Mouse (Mus musculus): ENCODE data around the gene Id2.

Id2 gene

DNA sequence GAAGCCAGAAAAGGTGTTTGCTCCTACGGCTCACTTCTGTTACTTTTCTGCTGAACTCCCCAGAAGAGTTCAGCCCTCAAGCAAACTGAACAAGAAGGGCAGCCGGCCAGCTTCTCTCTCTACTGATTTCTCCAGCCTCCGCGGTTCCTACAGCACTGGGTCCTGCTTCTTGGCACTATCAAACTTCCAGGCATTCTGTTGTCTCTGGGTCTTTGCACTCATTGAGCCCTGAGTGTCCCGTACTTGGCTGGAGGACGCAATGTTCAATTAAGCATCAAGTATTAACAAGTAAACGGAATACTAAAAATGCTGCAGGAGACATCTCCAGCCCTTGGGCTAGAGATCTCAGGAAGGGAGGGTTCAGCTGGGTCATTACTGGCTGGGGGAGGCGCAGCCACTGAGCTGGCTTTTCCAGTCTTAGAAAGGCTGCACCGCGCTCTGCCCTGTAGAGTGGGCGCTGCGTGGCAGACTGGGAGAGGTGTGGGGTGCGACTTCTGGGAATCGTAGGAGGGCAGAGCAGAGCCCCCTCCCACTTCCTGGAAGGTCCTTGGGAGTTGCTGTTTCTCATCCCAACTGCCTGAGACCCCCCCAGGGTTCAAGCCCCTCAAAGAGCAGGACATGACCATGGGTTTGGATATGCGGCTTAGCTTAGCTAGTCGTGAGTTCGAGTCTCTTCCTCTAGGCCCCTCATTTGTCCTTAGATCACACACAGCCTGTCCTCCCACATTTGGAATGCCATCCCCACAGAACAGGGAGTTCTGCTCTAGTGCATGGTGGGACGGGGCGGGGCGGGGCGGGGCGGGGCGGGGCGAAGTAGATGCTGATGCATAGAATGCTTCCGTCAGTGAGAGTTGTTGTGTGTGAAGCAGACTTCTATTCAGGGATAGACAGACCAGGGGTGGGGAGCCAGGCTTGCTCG lies 13.4 kb downstream of the Id2 start:
- peak; percentile 37 for DNase-seq (ENCODE audit: low spot score)

DNA sequence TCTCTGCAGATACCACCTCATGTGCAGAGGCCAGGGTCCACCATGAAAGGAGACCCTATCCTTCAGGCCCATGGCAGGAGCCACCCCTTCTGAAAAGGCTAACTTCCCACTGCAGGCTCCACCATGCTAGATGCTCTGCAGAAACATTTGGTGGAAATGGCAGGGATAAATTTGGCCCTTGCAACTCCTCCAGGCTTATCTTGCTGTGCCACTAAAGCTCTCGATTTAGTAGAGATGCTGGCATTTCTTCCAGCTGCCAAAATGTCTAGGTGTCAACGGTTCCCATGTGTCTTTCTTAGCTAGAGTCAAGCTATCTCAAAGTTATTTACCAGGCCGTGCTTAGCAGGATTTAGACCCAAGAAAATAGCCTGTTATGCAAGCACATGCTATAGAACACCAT lies 22.6 kb downstream of the Id2 start:
- no peak for DNase-seq (ENCODE audit: low spot score)

DNA sequence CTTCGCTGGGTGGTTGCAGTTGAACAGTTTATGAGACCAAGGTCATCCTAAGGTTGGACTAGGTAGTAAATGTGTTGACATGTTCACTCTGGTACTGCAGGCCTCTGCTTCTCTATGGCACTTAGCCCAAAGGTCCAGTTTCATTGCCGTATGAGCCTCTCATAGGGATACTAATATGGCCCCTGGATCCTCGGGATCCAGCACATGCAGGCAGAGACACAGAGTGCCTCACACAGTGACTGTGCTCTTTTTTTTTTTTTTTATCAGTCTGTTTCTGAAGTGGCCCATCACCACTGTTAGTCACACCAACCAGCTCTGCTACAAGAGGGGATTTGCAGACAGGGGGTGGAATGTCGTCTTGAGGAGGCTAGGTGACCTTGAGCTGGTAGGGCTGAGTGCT lies 23.6 kb downstream of the Id2 start:
- DNase-seq (ENCODE audit: low spot score), result no peak

DNA sequence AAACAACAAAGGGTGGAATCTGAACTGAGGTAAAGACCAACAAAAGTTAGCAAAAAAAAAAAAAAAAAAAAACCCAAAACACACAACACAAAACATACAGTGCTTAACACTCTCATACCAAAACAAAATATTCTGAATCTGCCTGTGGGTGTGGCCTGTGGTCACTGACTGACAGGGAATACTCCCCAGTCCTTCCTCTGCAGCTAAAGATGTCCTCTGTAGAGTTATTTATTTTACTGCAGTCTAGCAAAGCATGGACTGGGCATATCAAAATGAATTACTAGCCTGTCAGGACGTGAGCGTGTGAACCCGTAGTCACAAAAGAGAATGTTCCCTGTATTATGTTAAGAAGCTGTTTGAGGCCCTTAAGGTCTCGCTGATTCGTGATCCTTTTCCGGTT lies 34.7 kb downstream of the Id2 start:
- no peak for DNase-seq (ENCODE audit: low spot score)

DNA sequence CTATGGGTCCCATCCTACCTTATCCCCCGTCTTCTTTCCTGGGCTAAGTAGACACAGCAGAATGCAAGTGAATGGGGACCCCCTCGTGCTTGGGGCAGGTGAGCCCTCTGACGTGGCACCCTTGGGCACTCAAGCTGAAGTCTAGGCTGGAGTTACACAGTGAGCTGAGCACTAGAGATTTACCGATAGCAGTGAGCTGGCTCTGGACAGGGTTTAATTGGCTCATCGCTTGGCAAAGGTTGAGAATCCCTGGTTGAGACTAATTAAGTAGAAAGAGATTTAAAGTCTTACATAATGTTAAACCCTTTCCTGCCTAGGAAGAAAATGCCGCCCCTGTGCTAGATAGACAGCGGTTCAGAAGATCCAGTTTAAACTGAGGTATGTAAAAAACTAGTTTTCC lies 36.0 kb downstream of the Id2 start:
- DNase-seq (ENCODE audit: low spot score), result no peak

DNA sequence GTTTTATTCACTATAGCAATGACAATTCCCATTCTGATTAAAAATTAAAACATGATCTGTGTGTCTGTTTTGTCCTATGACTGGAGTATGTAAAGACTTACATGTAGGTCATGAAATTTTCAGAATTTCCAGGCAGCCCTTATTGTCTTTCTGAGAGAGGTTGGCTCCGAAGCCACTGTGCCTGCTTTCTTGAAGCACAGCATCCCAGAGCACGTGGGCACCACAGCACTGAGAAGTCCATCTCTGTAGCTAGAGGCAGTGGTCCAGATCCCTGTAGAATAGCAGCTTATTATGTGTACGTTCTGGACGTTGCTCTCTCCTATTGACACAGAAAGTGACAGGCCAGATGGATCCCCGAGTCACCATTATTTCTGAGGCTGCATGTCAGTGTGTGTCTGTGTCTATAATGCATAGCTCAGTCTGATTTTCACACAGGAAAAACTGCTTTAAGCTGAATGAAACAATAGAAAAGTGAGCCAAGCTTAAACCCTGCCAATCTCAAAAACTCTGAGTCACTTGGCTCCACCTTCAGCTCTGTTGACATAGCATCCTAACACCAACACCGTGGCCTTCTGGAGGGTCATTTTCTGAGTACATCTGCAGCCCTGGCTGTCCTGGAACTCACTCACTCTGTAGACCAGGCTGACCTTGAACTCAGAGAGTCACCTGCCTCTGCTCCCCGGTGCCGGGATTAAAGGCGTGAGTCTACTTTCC lies 37.3 kb downstream of the Id2 start:
- no peak for DNase-seq (ENCODE audit: low spot score)

DNA sequence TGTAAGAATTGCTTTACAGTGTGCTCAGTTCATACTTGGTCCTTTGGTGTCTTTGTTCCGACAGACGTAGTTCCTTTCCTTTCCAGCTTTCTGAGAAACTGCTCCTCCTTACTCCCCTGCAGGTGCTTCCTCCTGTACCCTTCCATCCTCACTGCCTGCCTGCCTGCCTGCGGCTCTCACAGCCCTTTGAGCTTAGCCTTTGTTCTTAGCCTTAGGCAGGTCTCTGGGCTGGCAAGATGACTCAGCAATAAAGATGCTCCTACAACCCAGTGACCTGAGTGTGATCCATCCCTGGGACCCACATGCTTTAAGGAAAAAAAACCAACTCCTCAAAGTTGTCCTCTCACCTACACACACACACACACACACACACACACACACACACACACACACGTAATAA lies 42.0 kb downstream of the Id2 start:
- no peak for DNase-seq (ENCODE audit: low spot score)

DNA sequence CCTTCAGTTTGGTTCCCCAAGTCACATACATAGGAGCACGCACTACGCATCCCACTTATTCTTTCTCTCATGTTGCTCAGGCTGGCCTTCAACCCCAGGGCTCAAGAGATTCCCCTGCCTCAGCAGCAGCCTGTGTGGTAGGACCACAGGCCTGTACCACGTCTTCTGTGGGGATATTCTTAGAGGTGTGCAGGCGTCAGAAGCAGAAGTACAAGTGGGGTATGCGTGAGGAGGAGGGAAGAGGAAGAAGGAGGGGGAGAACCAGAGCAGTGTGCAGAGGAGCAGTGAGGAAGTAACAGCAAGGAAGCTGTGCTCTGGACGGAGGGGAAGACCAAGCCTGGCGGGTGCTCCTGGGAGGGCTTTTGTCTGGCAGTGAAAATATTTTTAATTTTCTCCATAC lies 42.4 kb downstream of the Id2 start:
- no peak for DNase-seq (ENCODE audit: low spot score)

DNA sequence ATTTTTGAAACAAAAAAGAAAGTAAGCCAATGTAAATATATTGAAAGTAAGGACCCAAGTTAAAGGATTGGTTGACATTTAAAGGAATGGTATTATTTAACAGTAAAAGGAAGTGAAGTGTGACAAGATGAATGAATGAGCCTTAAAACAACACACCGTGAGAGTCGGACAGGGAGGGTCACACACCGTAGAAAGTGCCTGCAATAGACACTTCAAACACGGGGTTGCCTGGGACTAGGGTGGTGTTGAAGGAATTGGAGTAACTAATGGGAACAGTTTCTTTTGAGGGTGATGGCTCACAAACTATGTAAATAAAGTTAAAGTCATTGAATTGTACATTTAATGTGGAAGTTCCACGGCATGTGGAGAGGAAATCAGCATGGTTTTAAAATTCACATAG lies 47.7 kb downstream of the Id2 start:
- DNase-seq (ENCODE audit: low spot score), result no peak

DNA sequence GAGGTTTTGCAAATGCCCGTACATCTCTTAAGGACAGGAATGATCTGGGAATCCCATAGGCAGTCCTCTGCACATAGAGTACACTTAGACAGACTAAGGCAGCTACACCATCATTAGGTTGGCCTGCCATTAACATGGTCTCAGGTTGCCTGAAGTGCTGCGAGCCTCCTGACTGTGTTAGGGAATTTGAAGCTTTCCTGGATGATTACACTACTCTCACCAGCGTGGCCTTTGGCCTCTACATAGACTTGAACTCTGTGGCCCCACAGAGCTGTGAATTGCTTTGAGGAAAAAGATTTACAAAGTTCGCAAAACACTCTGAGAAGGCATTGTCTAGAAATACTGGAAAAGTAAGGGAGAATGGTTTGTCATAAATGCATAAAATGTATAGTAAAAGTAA lies 52.4 kb downstream of the Id2 start:
- DNase-seq (ENCODE audit: low spot score), result no peak

DNA sequence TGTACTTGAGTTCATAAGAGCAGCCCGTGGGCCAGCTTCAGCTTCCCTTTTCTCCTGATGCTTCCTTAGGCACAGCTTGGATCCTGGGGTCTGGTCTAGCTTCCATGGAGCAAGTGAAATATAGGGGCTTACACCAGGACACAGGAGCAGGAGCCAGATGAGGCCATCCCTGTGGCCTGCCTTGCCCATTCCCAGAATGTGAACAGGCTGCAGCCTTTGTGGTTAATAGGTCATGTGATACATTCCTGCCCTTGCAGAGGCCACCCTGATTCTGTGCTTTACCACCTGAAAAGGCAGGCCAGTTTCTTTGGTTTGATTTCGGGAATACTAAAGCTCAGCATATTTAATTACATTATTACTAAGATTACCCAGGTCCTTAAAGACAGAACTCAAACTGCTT lies 52.9 kb downstream of the Id2 start:
- DNase-seq (ENCODE audit: low spot score), result no peak

Data from retina, embryonic 14.5 days (tissue).